Mouse (Mus musculus): Measurements from ENCODE around the gene Fnd3c2. TPM values are rescaled to one million over a fixed set of nuclear protein-coding genes. Genes with fewer than 3 reads are reported as not detected.
"Not testable (repeated sequence)": the region's sequence is repeated elsewhere in the genome, so short reads cannot be mapped to it uniquely, and the experiment has no call there.

Fnd3c2 gene
- not detected in 2 replicates for polyA plus RNA-seq (2015; fragmentation: Nextera tagmentation; extraction: Ambion mirVana)

DNA sequence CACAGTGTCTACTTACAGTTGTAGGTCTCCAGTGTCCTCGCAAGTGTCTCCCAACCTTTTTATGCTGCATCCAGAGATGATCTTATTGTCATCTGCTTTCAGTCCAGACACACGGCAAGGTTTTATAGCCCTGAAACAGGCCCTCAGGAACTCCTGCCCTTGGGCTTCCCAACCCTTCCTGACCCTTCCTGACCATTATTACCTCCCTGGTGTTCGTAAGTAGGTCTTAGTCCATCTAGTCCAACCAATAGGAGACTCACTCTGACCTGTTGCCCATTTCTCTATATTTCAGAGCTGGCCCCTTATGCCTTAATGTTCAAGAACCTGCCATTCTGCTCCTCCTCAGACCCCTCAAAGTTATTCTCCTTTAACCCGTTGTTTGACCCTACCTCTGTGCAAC is at the start of gene Fnd3c2:
Gene Fnd3c2, minus strand, starts transcription at position 101 of the 400 bp plus-strand sequence.
- Histone ChIP-seq H3K4me2 (ENCODE audit: low read depth, low read length) (no peak within 1 kb of the TSS), H3K4me3 (ENCODE audit: low read length) (no peak within 1 kb of the TSS), H3K27me3 (ENCODE audit: control insufficient read depth, insufficient read depth, low read length) (no peaks in the 10 kb centered on the region), H3K9me3 (replicated peaks; ENCODE audit: control insufficient read depth, low read length) (no peaks in the 10 kb centered on the region), H3K9ac (ENCODE audit: low read length) (no peak within 1 kb of the TSS), H3K27ac (ENCODE audit: low read length) (no peak within 1 kb of the TSS), H3K36me3 (ENCODE audit: control insufficient read depth, insufficient read depth) (no peaks in the 10 kb centered on the region), H3K4me1 (ENCODE audit: control insufficient read depth, insufficient read depth, low read length) (no peaks in the 10 kb centered on the region)
- WGBS, result 76% methylated on average over 4 of the region's 4 CpGs
- no peak for ATAC-seq (replicated peaks; ENCODE audit: extremely low read depth, insufficient read depth, low FRiP score)

DNA sequence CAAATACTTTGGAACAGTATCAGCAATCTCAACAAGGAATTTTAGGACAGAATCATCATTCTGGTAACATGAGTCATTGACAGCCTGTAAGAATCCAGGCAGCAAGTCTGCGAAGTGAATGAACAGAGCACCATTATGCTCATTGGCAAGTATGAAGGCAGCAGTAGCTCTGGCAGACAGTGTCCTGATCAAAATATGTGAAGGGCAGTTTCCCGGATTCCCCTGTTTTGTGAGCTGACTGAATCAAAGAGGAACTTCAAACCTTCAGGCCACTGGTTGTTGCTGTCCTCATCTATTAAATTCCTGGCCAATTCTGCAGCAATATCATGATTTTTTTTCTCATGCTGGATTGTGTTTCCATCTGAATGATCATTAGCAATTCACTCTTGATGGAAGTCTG is 29.3 kb upstream of the Fnd3c2 start:
- Histone ChIP-seq H3K27me3 (ENCODE audit: control insufficient read depth, insufficient read depth, low read length) (no peaks in the 10 kb centered on the region), H3K9me3 (replicated peaks; ENCODE audit: control insufficient read depth, low read length) (no peaks in the 10 kb centered on the region), H3K4me2 (ENCODE audit: low read depth, low read length) (no peak overlapping the region), H3K9ac (ENCODE audit: low read length) (no peak overlapping the region), H3K27ac (ENCODE audit: low read length) (no peak overlapping the region), H3K4me1 (ENCODE audit: control insufficient read depth, insufficient read depth, low read length) (no peaks in the 10 kb centered on the region), H3K36me3 (ENCODE audit: control insufficient read depth, insufficient read depth) (no peaks in the 10 kb centered on the region), H3K4me3 (ENCODE audit: low read length) (no peak overlapping the region)
- whole genome bisulfite sequencing, result 81% methylated on average over 2 of the region's 2 CpGs
- no peak for ATAC-seq (replicated peaks; ENCODE audit: extremely low read depth, insufficient read depth, low FRiP score)

DNA sequence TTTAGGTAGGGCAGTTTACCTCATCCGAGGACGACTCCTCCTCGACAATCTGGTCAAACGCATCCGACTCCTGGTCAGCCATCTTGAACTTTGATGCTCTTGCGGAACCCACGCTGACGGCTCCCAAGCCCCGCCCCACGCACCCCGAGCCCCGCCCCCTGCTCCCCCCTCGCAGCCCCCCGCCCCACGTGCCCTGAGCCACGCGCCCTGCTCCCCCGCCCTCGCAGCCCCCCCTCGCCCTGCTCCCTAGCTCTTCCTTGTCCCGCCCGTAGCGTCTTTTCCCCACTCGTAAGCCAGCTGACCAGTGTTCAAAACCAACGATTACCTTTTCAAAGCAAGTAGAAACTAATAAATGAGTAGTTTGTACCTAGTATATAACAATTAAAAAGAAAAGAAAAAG is 34.1 kb downstream of the Fnd3c2 start, which contains the start of gene Taf9b:
Gene Taf9b, minus strand, starts transcription at position 101 of the 400 bp plus-strand sequence.
- WGBS, result 90% methylated on average over 19 of the region's 25 CpGs
- H3K27ac ChIP-seq (ENCODE audit: low read length), result no peak within 1 kb of the TSS
- peak within 1 kb of the TSS; percentile 62 for H3K4me2 ChIP-seq (ENCODE audit: low read depth, low read length)
- H3K36me3 ChIP-seq (ENCODE audit: control insufficient read depth, insufficient read depth), result no peaks in the 10 kb centered on the region
- no peaks in the 10 kb centered on the region for H3K4me1 ChIP-seq (ENCODE audit: control insufficient read depth, insufficient read depth, low read length)
- H3K9ac ChIP-seq (ENCODE audit: low read length), result no peak within 1 kb of the TSS; the same call in 1 of the 2 replicates
- peaks cover 3% of the 10 kb centered on the region; the same call in 1 of the 2 replicates for H3K9me3 ChIP-seq (replicated peaks; ENCODE audit: control insufficient read depth, low read length)
- H3K27me3 ChIP-seq (ENCODE audit: control insufficient read depth, insufficient read depth, low read length), result no peaks in the 10 kb centered on the region
- H3K4me3 ChIP-seq (ENCODE audit: low read length), result peak within 1 kb of the TSS; percentile 59
- no peak for ATAC-seq (replicated peaks; ENCODE audit: extremely low read depth, insufficient read depth, low FRiP score)

DNA sequence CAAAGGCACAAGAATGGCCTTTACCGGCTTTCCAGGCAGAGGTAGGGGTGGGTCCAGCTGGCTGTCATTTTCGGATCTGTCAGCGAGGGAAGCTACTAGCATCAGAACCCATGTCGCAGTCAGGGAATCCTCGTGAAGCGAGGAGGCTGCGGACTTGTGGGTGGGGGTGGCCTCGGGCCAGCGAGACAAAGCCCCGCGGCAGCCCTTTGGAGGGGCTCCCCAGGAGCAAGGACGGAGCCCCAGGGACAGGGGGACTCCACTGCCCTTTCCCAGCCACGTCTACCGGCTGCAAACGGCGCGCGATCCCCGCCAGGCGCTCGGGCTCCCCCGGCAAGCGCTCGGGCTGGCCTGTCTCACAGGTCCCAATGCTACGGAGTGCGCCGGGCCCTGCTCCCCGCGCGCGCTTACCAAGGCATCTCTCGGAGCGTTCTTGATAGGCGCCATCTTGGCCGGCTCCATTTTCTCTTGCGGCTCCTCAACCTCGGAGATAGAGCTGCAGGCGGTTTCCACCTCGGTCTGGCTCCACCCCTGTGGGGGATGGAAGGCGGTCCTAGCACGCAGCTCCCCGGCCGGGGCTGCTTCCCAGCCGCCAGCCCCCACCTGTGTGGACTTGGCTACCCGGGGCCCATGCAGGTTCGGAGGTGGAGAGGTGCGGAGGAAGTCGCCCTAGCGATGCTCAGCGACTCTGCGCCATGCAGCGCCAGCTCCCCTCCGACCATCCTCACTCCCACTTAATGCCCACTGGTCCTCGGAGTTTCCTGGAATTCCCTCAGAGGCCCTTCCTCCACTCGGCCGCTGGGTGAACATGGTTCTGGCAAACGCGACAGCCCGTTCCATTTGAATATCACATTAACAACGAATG is 35.8 kb downstream of the Fnd3c2 start:
- Histone ChIP-seq H3K4me3 (ENCODE audit: low read length) (peak overlapping the region; percentile 59), H3K9me3 (replicated peaks; ENCODE audit: control insufficient read depth, low read length) (peaks cover 3% of the 10 kb centered on the region; the same call in 1 of the 2 replicates), H3K27me3 (ENCODE audit: control insufficient read depth, insufficient read depth, low read length) (no peaks in the 10 kb centered on the region), H3K36me3 (ENCODE audit: control insufficient read depth, insufficient read depth) (no peaks in the 10 kb centered on the region), H3K4me2 (ENCODE audit: low read depth, low read length) (peak overlapping the region; percentile 62), H3K27ac (ENCODE audit: low read length) (peak overlapping the region; percentile 33), H3K4me1 (ENCODE audit: control insufficient read depth, insufficient read depth, low read length) (no peaks in the 10 kb centered on the region), H3K9ac (ENCODE audit: low read length) (peak overlapping the region; percentile 74)
- WGBS, result 15% methylated on average over 57 of the region's 60 CpGs
- peak; percentile 93 for ATAC-seq (replicated peaks; ENCODE audit: extremely low read depth, insufficient read depth, low FRiP score)

DNA sequence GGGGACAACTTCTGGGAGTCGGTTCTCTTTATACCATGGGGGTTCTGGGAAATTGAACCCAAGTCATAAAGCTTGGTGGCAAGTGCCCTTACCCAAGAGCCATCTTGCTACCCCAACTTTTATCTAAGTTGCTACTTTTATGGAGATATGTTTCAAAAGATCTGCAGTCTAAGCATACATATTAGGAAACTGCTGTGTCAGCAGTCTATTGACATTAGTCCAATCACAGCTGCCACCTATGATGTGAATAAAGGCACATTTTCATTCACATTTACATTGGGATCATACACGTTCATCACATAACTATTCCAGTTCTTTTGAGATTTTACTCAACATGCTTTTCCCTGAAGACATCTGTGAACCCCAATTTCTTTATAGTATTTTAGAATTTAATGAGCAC is 46.1 kb downstream of the Fnd3c2 start:
- H3K27ac ChIP-seq (ENCODE audit: low read length), result no peak overlapping the region
- H3K4me1 ChIP-seq (ENCODE audit: control insufficient read depth, insufficient read depth, low read length), result no peaks in the 10 kb centered on the region
- no peak overlapping the region for H3K4me2 ChIP-seq (ENCODE audit: low read depth, low read length)
- no peaks in the 10 kb centered on the region for H3K9me3 ChIP-seq (replicated peaks; ENCODE audit: control insufficient read depth, low read length)
- no peak overlapping the region for H3K9ac ChIP-seq (ENCODE audit: low read length)
- H3K4me3 ChIP-seq (ENCODE audit: low read length), result no peak overlapping the region
- H3K36me3 ChIP-seq (ENCODE audit: control insufficient read depth, insufficient read depth), result no peaks in the 10 kb centered on the region
- ATAC-seq (replicated peaks; ENCODE audit: extremely low read depth, insufficient read depth, low FRiP score), result no peak
- 87% methylated on average over 2 of the region's 2 CpGs for WGBS
- H3K27me3 ChIP-seq (ENCODE audit: control insufficient read depth, insufficient read depth, low read length), result no peaks in the 10 kb centered on the region

DNA sequence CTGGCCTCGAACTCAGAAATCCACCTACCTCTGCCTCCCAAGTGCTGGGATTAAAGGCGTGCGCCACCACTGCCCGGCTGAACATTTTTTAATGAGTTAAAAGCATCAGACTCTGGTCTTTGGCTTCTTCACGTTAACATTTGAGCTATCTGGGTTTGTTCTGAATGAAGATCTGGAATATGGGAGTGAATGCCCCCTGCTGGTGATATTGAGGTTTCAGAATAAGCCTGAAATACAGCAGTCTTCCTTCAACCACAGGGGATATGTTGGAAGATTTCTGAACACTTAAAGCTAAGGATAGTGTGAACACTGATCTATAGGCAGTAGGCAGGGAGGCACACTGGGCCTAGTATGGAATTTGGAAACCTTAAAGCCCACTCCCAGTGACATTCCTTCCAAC is 56.3 kb downstream of the Fnd3c2 start:
- ATAC-seq (replicated peaks; ENCODE audit: extremely low read depth, insufficient read depth, low FRiP score), result no peak
- 79% methylated on average over 5 of the region's 5 CpGs for WGBS

DNA sequence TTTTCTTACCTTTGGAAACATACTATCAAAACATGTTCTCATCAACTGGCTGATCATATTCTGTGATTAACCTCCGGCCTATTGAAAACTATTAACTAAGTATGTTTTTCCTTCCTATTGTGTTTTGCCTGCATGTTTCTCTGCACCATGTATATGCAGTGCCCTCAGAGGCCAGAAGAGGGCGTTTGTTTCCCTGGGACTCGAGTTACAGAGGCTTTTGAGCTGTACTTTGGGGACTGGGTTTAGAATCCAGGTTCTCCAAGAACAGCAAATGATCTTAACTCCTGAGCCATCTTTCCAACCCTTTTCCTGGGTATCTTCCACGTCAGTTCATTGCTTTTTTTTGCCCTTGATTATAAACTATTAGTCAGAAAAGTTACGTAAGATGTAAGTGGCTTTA is 57.9 kb downstream of the Fnd3c2 start:
- Histone ChIP-seq H3K36me3 (ENCODE audit: control insufficient read depth, insufficient read depth) (peaks cover 39% of the 10 kb centered on the region), H3K9ac (ENCODE audit: low read length) (no peak overlapping the region), H3K9me3 (replicated peaks; ENCODE audit: control insufficient read depth, low read length) (no peaks in the 10 kb centered on the region), H3K27me3 (ENCODE audit: control insufficient read depth, insufficient read depth, low read length) (no peaks in the 10 kb centered on the region), H3K4me2 (ENCODE audit: low read depth, low read length) (no peak overlapping the region), H3K27ac (ENCODE audit: low read length) (no peak overlapping the region), H3K4me1 (ENCODE audit: control insufficient read depth, insufficient read depth, low read length) (0 out of 2 replicates have a peak, but pooled peaks cover 2% of the 10 kb centered on the region), H3K4me3 (ENCODE audit: low read length) (no peak overlapping the region)
- no peak for ATAC-seq (replicated peaks; ENCODE audit: extremely low read depth, insufficient read depth, low FRiP score)
- 65% methylated on average over 5 of the region's 5 CpGs for whole genome bisulfite sequencing

More for the DNA sequence above, 56.3 kb downstream of the Fnd3c2 start:
- H3K4me3 ChIP-seq (ENCODE audit: low read length), result no peak overlapping the region
- no peak overlapping the region for H3K27ac ChIP-seq (ENCODE audit: low read length)
- H3K9ac ChIP-seq (ENCODE audit: low read length), result no peak overlapping the region
- H3K4me1 ChIP-seq (ENCODE audit: control insufficient read depth, insufficient read depth, low read length), result 0 out of 2 replicates have a peak, but pooled peaks cover 2% of the 10 kb centered on the region
- no peaks in the 10 kb centered on the region for H3K27me3 ChIP-seq (ENCODE audit: control insufficient read depth, insufficient read depth, low read length)
- H3K9me3 ChIP-seq (replicated peaks; ENCODE audit: control insufficient read depth, low read length), result no peaks in the 10 kb centered on the region
- peaks cover 50% of the 10 kb centered on the region for H3K36me3 ChIP-seq (ENCODE audit: control insufficient read depth, insufficient read depth)
- H3K4me2 ChIP-seq (ENCODE audit: low read depth, low read length), result no peak overlapping the region

DNA sequence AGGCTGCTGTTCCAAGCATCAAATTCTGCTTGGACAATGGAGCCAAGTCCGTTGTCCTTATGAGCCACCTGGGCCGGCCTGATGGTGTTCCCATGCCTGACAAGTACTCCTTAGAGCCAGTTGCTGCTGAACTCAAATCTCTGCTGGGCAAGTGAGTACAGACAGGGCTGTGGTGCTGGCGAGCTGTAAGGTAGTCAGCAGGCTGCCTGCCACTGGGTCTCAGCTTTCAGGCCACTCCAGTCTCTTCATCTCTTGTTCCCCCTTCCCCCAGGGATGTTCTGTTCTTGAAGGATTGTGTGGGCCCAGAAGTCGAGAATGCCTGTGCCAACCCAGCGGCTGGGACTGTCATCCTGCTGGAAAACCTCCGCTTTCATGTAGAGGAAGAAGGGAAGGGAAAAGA is 60.8 kb downstream of the Fnd3c2 start:
- not testable (repeated sequence) for H3K4me1 ChIP-seq (ENCODE audit: control insufficient read depth, insufficient read depth, low read length); H3K4me3 ChIP-seq (ENCODE audit: low read length); ATAC-seq (replicated peaks; ENCODE audit: extremely low read depth, insufficient read depth, low FRiP score); H3K9me3 ChIP-seq (replicated peaks; ENCODE audit: control insufficient read depth, low read length); H3K9ac ChIP-seq (ENCODE audit: low read length); H3K4me2 ChIP-seq (ENCODE audit: low read depth, low read length); H3K27ac ChIP-seq (ENCODE audit: low read length); H3K27me3 ChIP-seq (ENCODE audit: control insufficient read depth, insufficient read depth, low read length)
- peaks cover 22% of the 10 kb centered on the region; the same call in 1 of the 2 replicates for H3K36me3 ChIP-seq (ENCODE audit: control insufficient read depth, insufficient read depth)
- 78% methylated on average over 6 of the region's 6 CpGs for WGBS

DNA sequence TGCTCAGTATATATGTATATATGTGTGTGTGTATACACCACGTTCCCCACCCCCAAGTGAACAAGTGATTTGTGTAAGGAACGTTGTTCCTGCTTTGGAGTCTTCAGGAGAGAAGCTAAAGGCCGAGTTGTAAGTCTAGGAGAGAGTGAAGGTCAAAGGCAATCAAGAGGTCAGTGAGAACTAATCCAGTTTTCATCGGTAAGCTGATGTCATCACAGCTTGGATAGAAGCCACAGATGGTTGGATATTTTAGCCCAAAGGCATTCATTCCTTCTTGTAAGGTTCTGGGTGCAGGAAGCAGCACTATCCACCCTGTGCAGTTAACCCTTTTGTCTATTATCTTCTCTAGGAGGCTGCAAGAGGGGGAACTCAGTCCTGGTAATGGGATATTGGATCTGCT is 65.1 kb downstream of the Fnd3c2 start:
- Histone ChIP-seq H3K4me2 (ENCODE audit: low read depth, low read length) (peak overlapping the region; percentile 75), H3K9me3 (replicated peaks; ENCODE audit: control insufficient read depth, low read length) (no peaks in the 10 kb centered on the region), H3K4me3 (ENCODE audit: low read length) (peak overlapping the region; percentile 74), H3K36me3 (ENCODE audit: control insufficient read depth, insufficient read depth) (0 out of 2 replicates have a peak, but pooled peaks cover 4% of the 10 kb centered on the region), H3K27me3 (ENCODE audit: control insufficient read depth, insufficient read depth, low read length) (no peaks in the 10 kb centered on the region), H3K9ac (ENCODE audit: low read length) (peak overlapping the region; percentile 79), H3K4me1 (ENCODE audit: control insufficient read depth, insufficient read depth, low read length) (peaks cover 10% of the 10 kb centered on the region; the same call in 1 of the 2 replicates), H3K27ac (ENCODE audit: low read length) (peak overlapping the region; percentile 18; the same call in 1 of the 2 replicates)
- no peak for ATAC-seq (replicated peaks; ENCODE audit: extremely low read depth, insufficient read depth, low FRiP score)
- WGBS, result 28% methylated on average over 4 of the region's 4 CpGs

Data from heart, embryonic 16.5 days (tissue).